Mouse (Mus musculus): Measurements from ENCODE around the gene Olfr224.

GRCm38 (mm10) chr11:58604688-58605087, 34.3 kb upstream of the Olfr224 start:
- TF ChIP-seq CTCF (IDR thresholded peaks at IDR 0.05; ENCODE audit: insufficient read depth, low read depth, low read length), result no peak
- TF ChIP-seq POLR2A (IDR thresholded peaks at IDR 0.05; ENCODE audit: insufficient read depth, low read depth, low read length), result no peak
